Mouse (Mus musculus): ENCODE measurements around the gene Gm49388.

DNA sequence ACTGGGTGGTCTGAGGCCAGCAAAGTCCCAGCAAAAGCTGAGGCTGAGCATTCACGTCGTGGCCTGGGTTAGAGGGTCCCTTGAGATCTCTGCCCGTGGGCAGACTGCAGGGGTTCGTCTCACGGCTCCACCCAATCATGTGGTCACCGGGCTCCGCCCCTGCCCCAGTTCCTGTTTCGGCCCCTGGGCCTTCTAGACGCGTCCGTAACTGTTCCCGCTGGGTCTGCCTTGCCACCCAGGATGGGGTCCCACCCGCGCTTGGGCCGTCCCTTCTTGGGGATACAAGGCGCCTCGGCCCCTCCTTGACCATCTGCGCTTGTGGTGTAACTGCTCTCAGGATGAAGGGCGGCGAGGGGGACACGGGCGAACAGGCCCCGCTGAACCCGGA, 15.8 kb upstream of the Gm49388 start, which contains the start of gene Orai3:
- TF ChIP-seq POLR2A (IDR thresholded peaks at IDR 0.05; ENCODE audit: low read depth, low read length) (peak; percentile 87), CTCF (conservative IDR thresholded peaks at IDR 0.05; ENCODE audit: insufficient read depth, insufficient read length, low read depth, low read length) (no peak)
